Mouse (Mus musculus) kidney, adult 18-20 months (tissue): ENCODE results near the gene Carmil2.
A peak's percentile ranks its signal among the peaks of the same experiment; 100 is the strongest.

ENCODE experiments used
- DNase-seq: peaks from one replicate; pipeline ENCODE4 v3.0.0; 2021

The Carmil2 gene

GRCm38 (mm10) chr8:105685796-105686308 is at the start of gene Carmil2:
Gene Carmil2, plus strand, starts transcription at chr8:105686274.
- DNase-seq: peak; percentile 68

GRCm38 (mm10) chr8:105636963-105637510 is 49.0 kb upstream of the Carmil2 start, which contains the start of gene Agrp:
Gene Agrp, minus strand, starts transcription at chr8:105637393.
- no peak for DNase-seq

GRCm38 (mm10) chr8:105637601-105638041 is 48.5 kb upstream of the Carmil2 start:
- DNase-seq: no peak

GRCm38 (mm10) chr8:105638510-105638909 is 47.6 kb upstream of the Carmil2 start:
- no peak for DNase-seq

GRCm38 (mm10) chr8:105639835-105640234 is 46.2 kb upstream of the Carmil2 start:
- DNase-seq: no peak

GRCm38 (mm10) chr8:105640511-105640910 is 45.6 kb upstream of the Carmil2 start:
- DNase-seq: no peak

- no peak for DNase-seq
Observed at GRCm38 (mm10) chr8:105645205-105645604, 40.9 kb upstream of the Carmil2 start.

GRCm38 (mm10) chr8:105648929-105649328 is 37.1 kb upstream of the Carmil2 start:
- no peak for DNase-seq

- DNase-seq: no peak
Observed at GRCm38 (mm10) chr8:105657641-105658040, 28.4 kb upstream of the Carmil2 start.

- no peak for DNase-seq
Observed at GRCm38 (mm10) chr8:105661167-105661566, 24.9 kb upstream of the Carmil2 start.

GRCm38 (mm10) chr8:105677891-105678290 is 8.2 kb upstream of the Carmil2 start:
- DNase-seq: no peak

- no peak for DNase-seq
Observed at GRCm38 (mm10) chr8:105685325-105685724, 749 bp upstream of the Carmil2 start.

- DNase-seq: no peak
Observed at GRCm38 (mm10) chr8:105686551-105686950, 477 bp downstream of the Carmil2 start.

GRCm38 (mm10) chr8:105687512-105687911 is 1.4 kb downstream of the Carmil2 start:
- DNase-seq: no peak

GRCm38 (mm10) chr8:105688242-105688752 is 2.2 kb downstream of the Carmil2 start:
- DNase-seq: no peak

GRCm38 (mm10) chr8:105689256-105689982 is 3.3 kb downstream of the Carmil2 start:
- no peak for DNase-seq

- no peak for DNase-seq
Observed at GRCm38 (mm10) chr8:105689983-105690360, 3.9 kb downstream of the Carmil2 start.

GRCm38 (mm10) chr8:105690978-105691377 is 4.9 kb downstream of the Carmil2 start:
- no peak for DNase-seq

- DNase-seq: no peak
Observed at GRCm38 (mm10) chr8:105692449-105693182, 6.5 kb downstream of the Carmil2 start.

GRCm38 (mm10) chr8:105693648-105694047 is 7.6 kb downstream of the Carmil2 start:
- peak; percentile 78 for DNase-seq

GRCm38 (mm10) chr8:105694051-105694799 is 8.2 kb downstream of the Carmil2 start:
- no peak for DNase-seq

GRCm38 (mm10) chr8:105695080-105695780 is 9.2 kb downstream of the Carmil2 start:
- DNase-seq: no peak
